Mouse (Mus musculus) liver, postnatal 0 days (tissue): ENCODE measurements around the gene Nhp2.

Experiments used
- CTCF ChIP-seq: sonication (generic); IDR thresholded peaks from 2 replicates; pipeline ENCODE4 v1.5.1; 2016; ENCODE audit warnings: antibody characterized with exemption, low read depth
- EP300 ChIP-seq: IDR thresholded peaks from 2 replicates; pipeline ENCODE4 v1.6.1; 2016; ENCODE audit warnings: antibody characterized with exemption, low read depth, mild to moderate bottlenecking

GRCm38 (mm10) chr11:51590002-51590401 lies 29.5 kb upstream of the Nhp2 start:
- TF ChIP-seq CTCF = no peak
- TF ChIP-seq EP300 = no peak
